Mouse (Mus musculus) gastrocnemius, postnatal 14 days (tissue): Measurements from ENCODE around the gene Dhdds. TPM values are rescaled to one million over a fixed set of nuclear protein-coding genes. Genes with fewer than 3 reads are reported as not detected.

Experiments
- DNase-seq: peaks from one replicate; pipeline ENCODE4 v3.0.0; 2021; ENCODE audit warnings: mixed read lengths
- intact Hi-C: fragments of 180-260 bp; cut with DNase I; formaldehyde crosslinking; loops from one replicate; pipeline ENCODE4 v1.15.1; 2025; ENCODE audit warnings: low total_unique reads
- long read RNA-seq, 2 experiments: library from polyadenylated mRNA; stranded (forward); transcript quantifications; one replicate each; pipeline ENCODE4 v2.0.0; 2021
- total RNA-seq, 2 experiments: library from RNA; stranded (reverse); gene quantifications; 2 replicates each; pipeline ENCODE4 v1.2.3; 2021

Gene Dhdds
- 10 to 100 TPM; 11.3 to 13.0 TPM for total RNA-seq
- long read RNA-seq, experiment 1, transcript Dhdds-209 (9 exons, 3,219 nt), result major isoform, 6 of 9 reads
- long read RNA-seq, experiment 1, partial matches to known transcripts, result 0 of 9 reads
- long read RNA-seq, experiment 1, other reads (novel, unspliced or antisense), result 2 of 9 reads
- long read RNA-seq, experiment 2, partial matches to known transcripts, result 0 of 4 reads
- long read RNA-seq, experiment 2, other reads (novel, unspliced or antisense), result 4 of 4 reads

- DNase-seq, result peak; percentile 96
- intact Hi-C loops, result no loop called here
Measured at GRCm38 (mm10) chr4:134000466-134001438, at the start of gene Dhdds. Gene Dhdds, minus strand, starts transcription at chr4:134000918.

GRCm38 (mm10) chr4:134047648-134048047 is 46.9 kb upstream of the Dhdds start:
- intact Hi-C loops, result no loop called here
- DNase-seq, result no peak

GRCm38 (mm10) chr4:134043041-134043440 is 42.3 kb upstream of the Dhdds start:
- intact Hi-C loops, result no loop called here
- DNase-seq, result no peak

- intact Hi-C loops, result no loop called here
- DNase-seq, result peak; percentile 38
Measured at GRCm38 (mm10) chr4:134041317-134042123, 40.8 kb upstream of the Dhdds start.

DNA sequence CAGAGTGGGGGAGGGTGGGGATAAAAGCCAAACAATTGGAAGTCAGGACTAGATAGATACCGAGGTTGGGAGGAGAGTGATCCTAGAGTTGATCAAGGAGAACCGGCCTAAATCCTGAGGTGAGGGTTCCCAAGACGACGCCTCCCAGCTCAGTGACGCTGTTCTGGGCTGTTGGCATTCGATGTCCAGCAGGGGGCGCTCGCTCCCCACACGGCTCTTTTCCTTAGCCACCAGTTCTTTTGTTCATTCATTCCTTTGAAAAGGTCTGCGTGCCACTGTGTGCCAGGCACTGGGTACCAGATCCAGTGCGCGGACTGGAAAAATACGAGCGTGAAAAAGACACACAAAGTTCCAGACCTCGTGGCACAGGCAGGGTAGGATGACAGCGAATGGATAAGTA is 35.2 kb upstream of the Dhdds start:
- intact Hi-C loops, result loop anchor here (5.0 kb wide), 1 partner anchor 41 kb away; no protein-coding TSS in a partner anchor
- DNase-seq, result peak; percentile 67

DNA sequence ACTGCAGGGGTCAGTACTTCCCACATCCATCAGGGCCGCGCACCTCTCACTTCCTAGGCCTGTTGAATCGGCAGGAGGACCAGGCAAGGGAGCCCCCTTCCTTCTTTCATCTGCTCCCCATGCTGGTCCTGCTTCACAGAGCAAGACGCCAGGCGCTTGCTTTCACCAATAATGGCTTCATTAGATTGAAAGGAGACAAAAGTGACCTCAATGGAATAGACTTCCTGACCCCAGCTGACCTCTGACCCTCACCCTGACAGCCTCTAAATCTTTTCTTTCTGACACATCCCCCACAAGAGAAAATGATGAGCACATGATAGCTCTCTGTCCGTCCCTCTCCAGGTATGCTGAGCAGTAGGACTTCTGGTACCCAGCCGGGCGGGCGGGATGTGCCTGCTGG is 25.1 kb upstream of the Dhdds start:
- no peak for DNase-seq
- intact Hi-C loops, result no loop called here

GRCm38 (mm10) chr4:134020621-134021020 is 19.9 kb upstream of the Dhdds start:
- intact Hi-C loops, result no loop called here
- peak; percentile 61 for DNase-seq

GRCm38 (mm10) chr4:134019641-134020351 is 19.1 kb upstream of the Dhdds start:
- no peak for DNase-seq
- intact Hi-C loops, result no loop called here

DNA sequence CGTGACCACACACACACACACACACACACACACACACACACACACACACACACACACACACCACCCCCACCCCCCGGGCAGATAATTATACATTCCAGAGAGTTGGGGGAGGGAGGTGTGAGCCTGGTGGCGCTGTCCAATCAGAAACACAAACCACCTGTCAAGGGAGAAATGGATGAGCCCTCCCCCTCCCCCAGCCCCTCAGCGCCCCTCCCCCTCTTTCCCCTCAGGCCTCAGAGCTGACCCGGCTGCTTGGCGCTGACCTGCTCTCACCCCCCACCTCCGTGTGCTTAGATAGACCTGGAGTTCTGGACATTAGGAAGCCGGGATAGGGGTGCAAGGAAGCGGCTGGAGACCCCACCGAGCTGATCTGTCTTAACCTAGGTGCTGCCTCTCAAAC is 18.5 kb upstream of the Dhdds start:
- no peak for DNase-seq
- intact Hi-C loops, result no loop called here

DNA sequence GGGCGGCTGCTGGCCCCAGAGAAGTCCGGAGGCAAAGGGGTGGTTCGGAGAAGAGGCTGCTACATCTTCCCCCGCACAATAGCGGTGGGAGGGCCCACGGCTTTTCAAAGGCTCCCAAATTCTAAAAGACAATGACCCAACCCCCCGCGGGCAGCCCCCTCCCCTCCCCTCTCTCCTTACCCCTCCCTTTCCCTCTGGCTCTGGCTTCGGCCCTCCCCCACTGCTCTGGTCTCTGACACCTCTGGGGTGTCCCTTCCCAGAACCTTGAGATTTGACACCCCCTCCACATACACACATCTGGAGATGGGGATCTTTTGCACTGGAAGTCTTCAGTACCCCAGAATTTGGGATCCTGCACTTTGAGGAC is 18.0 kb upstream of the Dhdds start, which contains the start of gene Lin28a:
Gene Lin28a, minus strand, starts transcription at position 63 of the 367 bp plus-strand sequence.
- intact Hi-C loops, result no loop called here
- no peak for DNase-seq

- no peak for DNase-seq
- intact Hi-C loops, result no loop called here
Measured at GRCm38 (mm10) chr4:134018038-134018778, 17.5 kb upstream of the Dhdds start.

- intact Hi-C loops, result no loop called here
- DNase-seq, result no peak
Measured at GRCm38 (mm10) chr4:134017201-134017865, 16.6 kb upstream of the Dhdds start.

- intact Hi-C loops, result no loop called here
- no peak for DNase-seq
Measured at GRCm38 (mm10) chr4:134016767-134017166, 16.0 kb upstream of the Dhdds start.

- no peak for DNase-seq
- intact Hi-C loops, result no loop called here
Measured at GRCm38 (mm10) chr4:134016208-134016607, 15.5 kb upstream of the Dhdds start.

DNA sequence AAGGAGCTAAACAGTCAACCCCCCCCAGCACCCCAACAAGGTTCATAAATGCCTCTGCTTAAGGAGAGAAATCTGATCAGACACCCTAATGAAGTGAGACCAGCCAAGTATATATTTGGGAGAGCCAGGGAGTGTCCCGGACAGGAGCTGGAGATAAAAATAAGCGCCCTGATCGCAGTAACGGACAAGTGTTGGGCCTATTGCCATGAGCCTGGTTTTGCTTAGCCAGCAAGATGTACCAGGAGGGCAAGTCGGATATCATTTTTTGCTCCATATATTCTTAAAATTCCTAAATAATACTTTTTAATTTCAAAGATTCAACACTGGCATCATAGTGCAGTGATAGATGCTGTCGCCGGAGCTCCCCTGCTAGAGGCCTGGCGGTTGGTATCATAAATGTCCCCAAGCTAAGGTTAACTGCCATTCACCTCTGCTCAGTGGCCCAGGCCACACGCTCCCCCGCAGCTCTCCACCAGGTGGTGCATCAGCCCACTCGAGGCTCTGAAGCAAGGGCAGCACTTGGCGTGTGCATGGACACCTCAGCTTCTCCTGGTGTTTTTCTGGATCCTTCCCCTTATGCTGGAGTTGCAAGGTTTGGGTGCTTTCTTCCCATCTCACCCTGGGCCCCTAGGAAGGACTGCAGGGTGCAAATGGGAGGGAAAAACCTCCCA is 12.3 kb upstream of the Dhdds start:
- peak; percentile 57 for DNase-seq

DNA sequence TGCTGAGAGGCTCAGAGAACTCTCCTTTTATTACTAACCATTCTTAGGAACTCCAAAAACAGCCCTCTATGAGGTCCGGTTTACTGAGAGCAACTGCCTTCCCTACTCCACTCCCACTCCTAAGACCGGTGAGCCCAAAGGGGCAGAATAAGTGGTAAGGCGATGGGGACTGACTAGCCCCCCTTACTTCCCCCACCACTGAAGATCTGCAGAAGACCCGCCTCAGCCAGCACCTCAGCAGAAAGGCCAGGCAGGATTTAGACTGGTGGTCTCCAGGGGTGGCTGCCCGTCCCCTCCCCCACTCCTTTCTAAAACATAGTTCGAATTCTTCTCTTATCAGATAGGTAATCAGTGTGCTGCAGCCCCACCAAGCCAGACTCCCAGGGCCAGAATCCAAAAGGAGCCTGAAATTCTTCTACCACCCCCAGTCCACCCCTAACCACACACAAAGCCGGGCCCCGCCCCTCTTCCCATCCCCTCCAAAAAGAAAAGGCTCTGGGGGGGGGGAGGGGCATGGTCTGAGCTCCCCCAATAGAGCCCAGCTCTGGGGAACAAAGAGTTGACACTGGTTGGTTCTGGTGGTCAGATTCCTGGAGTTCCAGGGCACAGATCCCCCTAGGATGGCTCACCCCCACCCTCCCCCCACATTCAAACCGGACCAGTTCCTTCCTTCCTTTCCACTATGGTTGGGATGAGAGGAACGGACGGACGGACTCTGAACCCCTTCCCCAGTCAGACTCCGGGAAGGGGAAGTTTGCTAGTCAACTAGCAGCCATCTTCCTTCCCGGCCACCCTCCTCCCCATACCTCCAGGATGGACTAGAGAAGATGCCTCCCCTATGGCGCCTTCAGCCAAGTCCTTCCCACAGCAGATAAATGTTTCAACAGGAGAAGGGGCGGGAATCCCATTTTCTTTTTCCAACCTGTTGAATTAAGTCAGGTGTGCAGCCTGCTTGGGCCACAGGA is 11.0 kb upstream of the Dhdds start:
- DNase-seq, result no peak
- intact Hi-C loops, result no loop called here

More for the DNA sequence above, 12.3 kb upstream of the Dhdds start:
- intact Hi-C loops, result no loop called here
